Mouse (Mus musculus) gastrocnemius, adult 8-10 months (tissue): ENCODE measurements at regions not wholly inside any gene's neighbourhood (a gene's known extent, or its start where the extent isn't known, plus 50 kb on each side); places are given as distances from the start of the nearest gene placed in this dataset.
"Not testable (repeated sequence)": the region's sequence is repeated elsewhere in the genome, so short reads cannot be mapped to it uniquely, and the experiment has no call there.

Experiments
- DNase-seq, 2 experiments: peaks; one replicate each; pipeline ENCODE4 v3.0.0; 2022; ENCODE audit warnings: low spot score in 2 of 2

DNA sequence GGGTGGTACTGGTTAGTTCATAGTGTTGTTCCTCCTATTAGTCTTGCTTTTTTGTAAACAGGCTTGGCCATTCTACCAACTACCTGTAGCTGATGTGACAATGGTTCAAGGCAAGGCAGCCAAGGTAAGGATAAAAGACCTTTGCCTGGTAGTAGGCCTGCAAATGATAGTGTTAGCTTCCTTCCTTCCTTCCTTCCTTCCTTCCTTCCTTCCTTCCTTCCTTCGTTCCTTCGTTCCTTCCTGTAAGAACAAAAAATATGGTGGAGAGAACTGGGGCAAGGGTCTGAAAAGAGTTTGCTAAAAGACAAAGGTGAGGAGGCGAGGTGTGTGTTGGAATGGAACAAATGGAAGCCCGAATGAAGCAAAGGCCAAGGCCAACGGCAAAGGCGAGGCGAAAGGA lies 84.8 kb upstream of the Ezh2 start:
- not testable (repeated sequence) for DNase-seq

DNA sequence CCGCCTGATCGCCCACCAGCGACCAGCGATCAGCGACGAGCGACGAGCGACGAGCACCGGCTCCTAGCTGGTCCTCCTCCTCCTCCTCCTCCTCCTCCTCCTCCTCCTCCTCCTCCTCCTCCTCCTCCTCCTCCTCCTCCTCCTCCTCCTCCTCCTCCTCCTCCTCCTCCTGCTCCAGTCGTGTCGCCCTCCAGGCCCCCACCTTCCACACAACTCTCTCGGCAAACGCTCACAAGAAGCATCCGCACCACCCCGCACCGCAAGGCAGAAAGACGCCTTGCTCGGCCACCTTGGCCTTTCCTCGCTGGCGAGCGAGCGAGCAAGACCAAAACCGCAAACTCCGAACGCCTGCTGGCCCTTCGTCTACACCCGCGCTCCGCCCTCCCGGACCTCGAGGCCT lies 77.6 kb upstream of the Ezh2 start:
- DNase-seq, result peak in 1 of 2 experiments; percentile 12

DNA sequence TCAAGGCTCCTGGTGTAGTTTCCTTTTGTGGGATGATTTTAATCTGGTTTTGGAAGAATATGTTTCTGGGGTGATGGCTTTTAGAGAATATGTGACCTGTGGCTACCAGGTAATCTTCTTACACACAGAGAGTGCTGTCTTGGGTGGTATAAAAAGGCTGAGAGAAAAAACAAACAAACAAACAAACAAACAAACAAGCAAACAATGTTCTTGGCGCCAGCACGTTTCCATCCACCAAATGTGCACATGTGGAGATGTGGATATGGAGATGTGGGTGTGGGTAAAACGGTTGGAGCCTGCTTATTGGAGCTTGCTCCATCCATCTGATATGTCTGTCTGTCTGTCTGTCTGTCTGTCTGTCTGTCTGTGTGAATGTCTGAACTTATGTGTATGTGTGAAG lies 57.7 kb upstream of the Ezh2 start:
- peak; percentile 53 to 57 for DNase-seq

DNA sequence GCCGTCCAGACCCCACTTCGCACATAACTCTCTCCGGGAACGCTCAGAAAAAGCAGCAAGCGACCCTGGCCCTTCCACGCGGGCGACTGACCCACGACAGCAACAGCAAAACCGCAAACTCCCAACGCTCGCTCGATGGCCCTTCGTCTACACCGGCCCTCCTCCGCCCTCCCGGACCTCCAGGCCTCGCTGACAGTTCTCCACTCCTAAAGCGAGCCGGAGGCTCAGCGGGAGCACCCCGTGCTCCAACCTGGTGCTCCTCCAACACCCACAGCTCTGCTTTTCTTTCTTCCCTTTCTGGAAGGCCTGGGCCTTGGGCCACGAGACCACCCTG lies 56.2 kb upstream of the Ezh2 start:
- DNase-seq, result not testable (repeated sequence)

DNA sequence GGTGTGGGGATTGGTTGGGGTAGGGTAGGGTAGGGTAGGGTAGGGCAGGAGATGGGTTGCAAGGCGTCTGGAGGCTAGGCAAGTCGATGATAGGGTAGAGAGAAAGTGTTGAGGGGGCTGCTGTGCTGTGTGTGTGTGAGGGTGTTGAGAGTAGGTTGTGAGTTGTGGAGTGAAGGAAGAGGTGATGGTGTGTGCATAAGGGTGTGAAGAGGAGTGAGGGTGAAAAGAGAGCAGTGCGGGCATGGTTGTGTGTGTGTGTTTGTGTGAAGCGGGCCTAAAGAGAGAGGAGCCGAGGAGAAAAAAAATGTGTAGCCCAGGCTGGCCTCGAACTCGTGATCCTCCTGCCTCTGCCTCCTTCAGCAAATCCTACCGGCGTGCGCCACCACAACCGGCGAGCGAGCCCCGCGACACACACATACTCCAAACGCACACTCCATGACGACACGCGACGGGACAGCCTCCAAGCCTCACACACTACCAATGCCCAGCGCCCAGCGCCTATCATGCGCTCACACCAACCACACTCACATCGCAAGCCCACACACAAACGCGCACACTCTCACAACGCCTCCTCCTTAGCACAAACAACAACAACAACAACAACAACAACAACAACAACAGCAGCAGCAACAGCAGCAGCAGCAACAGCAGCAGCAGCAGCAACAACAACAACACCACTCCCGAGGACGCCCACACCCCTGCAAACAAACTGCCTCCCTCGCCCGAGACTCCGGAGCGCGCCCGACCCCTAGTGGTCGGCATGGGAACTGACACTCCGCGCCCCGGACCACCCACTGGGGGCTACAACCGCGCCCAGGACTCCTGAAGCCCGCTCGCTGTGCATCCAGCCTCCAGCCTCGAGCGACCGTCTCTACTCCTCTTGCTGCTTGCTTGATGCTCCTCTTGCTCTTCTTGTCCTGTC lies 55.6 kb upstream of the Ezh2 start:
- peak; percentile 87 to 91 for DNase-seq

DNA sequence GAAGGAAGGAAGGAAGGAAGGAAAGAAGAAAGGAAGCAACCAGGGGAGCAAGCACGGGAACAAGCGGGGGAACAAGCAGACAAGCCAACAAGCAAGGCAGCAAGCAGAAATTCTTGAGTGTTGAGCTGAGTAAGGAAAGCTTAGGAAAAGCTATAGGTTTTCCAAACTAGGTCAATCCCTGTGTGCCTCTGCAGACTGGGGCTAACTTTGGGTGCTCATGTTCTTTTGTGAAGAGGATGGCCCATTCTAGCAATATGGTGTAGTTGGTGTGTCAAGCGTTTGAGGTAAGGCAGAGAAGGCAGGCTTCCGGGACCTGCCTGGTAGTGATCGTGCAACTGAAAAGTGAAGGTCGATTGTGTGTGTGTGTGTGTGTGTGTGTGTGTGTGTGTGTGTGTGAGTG lies 54.8 kb upstream of the Ezh2 start:
- no peak for DNase-seq

DNA sequence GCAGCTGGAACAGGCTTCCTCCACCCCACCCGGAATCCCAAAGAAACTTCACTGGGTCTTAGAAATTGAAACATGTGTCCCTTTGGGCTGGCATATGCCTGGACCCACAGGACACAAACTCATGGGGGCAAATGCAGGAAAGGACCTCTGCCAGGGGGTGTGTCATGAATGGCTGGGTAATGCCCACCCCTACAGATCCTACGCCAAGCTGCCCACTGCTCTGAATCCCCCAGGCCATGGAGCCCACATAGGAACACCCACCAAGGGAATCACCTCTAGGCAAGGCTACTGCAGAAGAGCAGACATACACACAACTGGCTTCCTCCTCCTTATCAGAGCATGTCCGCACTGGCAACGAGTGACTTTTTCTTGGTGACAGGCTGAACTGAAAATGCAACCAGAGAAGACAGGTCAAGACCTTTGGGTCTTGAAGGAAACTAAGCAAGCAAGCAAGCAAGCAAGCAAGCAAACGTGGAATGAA lies 54.4 kb upstream of the Ezh2 start:
- peak in 1 of 2 experiments; percentile 4 for DNase-seq

DNA sequence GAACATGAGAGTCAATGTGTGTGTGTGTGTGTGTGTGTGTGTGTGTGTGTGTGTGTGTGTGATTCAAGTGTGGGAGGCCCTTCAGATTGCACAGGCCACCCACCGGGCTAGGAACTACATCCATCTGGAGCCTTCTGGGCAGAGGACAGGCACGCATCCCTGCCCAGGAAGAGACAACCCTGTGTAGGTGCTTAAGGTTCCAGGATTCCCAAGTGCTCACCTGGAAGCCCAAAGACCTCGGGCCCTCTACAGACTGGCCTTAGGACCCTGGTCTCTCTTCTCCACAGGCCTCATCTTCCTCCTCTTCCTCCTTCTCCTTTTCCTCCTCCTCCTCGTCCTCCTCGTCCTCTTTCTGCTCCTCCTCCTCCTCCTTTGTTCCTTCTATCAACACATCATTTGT lies 53.8 kb upstream of the Ezh2 start:
- no peak for DNase-seq

DNA sequence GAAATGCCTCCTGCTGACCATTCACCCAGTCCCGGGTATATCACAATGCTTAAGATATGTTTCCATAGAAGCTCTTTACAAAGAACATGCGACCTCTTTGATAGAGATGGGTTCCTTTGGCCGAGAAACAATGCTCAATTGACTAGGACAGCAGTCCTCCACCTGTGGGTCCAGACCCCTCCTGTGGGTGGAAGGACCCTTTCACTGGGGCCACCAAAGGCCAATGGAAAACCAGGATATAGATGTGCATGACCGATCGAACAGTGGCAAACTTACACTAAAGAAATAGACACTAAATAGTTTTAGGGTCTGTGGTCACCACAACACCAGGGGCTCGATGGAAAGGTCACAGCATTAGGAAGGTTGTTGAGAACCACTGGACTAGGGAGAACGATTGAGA lies 53.2 kb upstream of the Ezh2 start:
- no peak for DNase-seq

DNA sequence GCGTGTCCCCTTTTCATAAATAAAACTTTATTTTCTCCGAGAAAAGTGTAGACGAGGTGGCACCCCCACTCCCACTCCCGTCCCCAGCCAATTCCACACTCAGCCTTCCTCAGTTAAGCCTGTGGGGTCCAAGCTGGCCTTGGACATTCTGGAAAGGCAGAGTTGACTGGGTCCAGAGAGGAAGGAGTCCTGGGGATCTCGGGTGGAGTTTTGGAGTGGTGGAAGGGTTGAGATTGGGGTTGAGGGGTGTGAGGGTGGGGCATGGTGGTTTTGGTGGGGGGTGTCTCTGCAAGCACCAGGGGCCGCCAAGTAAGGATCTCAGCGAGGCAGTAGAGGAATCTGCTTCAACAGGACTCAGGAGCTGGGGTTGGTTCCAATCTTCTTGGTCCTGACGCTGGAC lies 52.7 kb upstream of the Ezh2 start:
- DNase-seq, result no peak

DNA sequence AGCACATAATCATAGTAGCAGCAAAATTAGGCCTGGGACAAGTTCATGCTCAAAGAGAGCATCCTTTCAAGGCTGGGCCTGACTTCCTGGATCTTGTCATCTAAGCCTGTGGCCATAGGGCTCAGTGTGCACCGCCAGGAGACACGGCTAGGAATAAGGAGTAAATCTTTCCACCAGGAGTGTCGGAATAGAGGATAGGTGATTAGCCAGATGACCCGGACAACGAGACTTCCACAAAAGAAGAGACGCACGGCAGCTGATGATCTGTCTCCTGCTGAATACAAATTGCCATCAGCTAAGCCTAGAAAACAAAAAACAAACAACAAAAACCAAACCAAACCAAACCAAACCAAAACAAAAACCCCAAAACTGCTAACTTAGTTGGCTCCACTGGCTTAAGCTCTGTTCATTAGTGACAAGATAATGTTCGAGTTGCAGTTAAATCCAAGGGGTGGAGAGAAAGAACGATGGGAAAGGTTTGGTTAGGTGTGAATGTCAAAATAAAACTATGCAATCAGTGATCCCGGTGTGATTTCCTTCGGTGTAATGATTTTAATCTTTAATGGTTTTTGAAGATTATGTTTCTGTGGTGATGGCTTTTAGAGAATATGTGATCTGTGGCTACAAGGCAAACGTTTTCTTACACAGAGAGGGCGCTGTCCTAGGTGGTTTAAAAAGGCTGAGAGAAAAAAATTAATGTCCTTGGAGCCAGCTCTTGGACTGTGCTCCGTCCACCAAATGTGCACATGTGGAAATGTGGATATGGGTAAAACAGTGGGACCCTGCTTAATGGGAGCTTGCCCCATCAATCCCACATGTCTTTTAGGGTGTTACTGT lies 51.8 kb upstream of the Ezh2 start:
- DNase-seq, result peak in 1 of 2 experiments; percentile 3

DNA sequence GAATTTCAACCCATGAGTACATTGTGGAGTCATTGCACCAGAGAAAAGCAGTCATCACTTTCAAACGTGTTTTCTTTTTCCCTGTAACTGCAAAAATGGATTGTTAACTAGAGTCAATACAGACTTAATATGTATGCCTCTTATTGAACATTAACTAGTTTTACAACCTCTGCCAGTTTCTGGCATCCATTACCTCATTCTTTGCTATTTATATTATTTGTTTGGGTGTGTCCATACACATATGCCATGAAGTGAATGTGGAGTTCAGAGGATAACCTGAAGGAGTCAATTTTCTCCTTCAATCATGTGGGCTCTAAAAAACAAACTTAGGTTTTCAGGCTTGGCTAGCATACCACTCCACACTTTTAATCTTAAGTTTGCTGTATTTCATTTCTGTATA lies 50.9 kb upstream of the Ezh2 start:
- DNase-seq, result no peak
